ENCODE assay signal across 8 mouse cellular contexts in the genomic region with DNA sequence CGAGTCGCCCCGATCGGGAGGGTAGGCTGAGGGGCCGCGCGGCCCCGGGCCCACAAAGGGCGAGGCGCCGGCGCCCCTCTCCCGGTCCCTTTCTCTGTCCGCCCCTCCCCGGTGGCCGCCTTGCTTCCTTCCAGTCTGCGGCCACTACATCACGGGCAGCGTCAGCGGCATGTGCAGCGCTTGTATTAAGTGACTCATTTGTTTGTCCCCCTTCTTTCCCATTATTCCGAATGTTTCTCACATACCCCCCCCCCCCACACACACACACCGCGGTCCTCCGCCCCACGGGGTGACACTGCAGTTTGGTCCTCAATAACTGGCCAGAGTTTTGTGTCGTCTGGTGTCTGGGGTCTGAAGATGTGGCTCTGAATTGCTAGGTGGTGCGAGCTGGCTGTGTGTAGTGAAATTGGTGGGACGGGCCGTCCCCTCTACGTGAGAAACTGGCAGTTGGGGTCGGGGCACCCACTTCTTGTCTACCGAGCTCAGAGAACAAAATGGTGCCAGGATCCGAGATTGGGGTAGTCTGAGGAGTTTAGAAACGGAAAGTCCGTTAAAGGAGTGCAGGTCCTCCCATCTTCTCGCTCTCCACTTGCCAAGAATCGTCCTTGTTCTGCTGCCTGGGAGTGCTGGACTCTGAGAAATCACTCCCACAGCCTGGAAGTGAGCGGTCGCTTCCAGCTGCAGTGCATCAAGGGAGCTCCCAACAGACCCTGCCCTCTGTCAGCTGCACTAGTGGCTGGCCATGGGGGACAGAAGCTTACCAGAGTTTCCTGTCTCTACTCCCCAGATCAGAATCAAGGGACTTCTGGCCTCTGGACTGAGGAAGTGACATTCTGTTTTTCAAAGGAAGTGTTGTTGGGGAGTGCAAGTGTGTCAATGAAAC. TPM values are rescaled to one million over a fixed set of nuclear protein-coding genes. Genes with fewer than 3 reads are reported as not detected.
DNase-seq lines count a peak whose midpoint lies in the region; ATAC-seq and TF ChIP-seq lines count a peak whose summit lies in the region.

No protein-coding gene starts in this region.

- peak overlapping the region; percentile 88 for H3K4me2 ChIP-seq in limb, embryonic 12.5 days
- H3K4me2 ChIP-seq in midbrain, embryonic 12.5 days (replicated peaks): peak overlapping the region; percentile 83

- intact Hi-C loops in gastrocnemius, postnatal 36 days (cut with DNase I): loop anchor here (5.0 kb wide), 1 partner anchor 110 kb away; no protein-coding TSS in a partner anchor

- no peaks in the 10 kb centered on the region for H3K36me3 ChIP-seq in limb, embryonic 12.5 days
- H3K36me3 ChIP-seq in midbrain, embryonic 12.5 days: no peaks in the 10 kb centered on the region
- no peaks in the 10 kb centered on the region for H3K36me3 ChIP-seq in small intestine, adult 2 months (ENCODE audit: control insufficient read depth, insufficient read depth, low read length)

- peaks cover 3% of the 10 kb centered on the region; the same call in 1 of the 2 replicates for H3K27me3 ChIP-seq in limb, embryonic 12.5 days
- 0 out of 2 replicates have a peak, but pooled peaks cover 2% of the 10 kb centered on the region for H3K27me3 ChIP-seq in midbrain, embryonic 12.5 days
- H3K27me3 ChIP-seq in small intestine, adult 2 months (ENCODE audit: control insufficient read depth, insufficient read depth, low read length): no peaks in the 10 kb centered on the region

- DNase-seq in spleen, adult 18-20 months: peak; percentile 15 to 24
- DNase-seq in spleen, adult 12 weeks (ENCODE audit: low spot score): no peak
- peak; percentile 74 for DNase-seq in embryo, embryonic 10 days (ENCODE audit: low spot score)
- DNase-seq in gastrocnemius, postnatal 36 days: peak; percentile 56 to 58

- ATAC-seq in inflammation-experienced regulatory T-cells, adult 6 months: peak; percentile 16
- ATAC-seq in limb, embryonic 12.5 days (ENCODE audit: insufficient number of reproducible peaks, insufficient read depth, low FRiP score, low TSS enrichment, low read depth): peak; percentile 38; the same call in 1 of the 2 replicates
- ATAC-seq in midbrain, embryonic 12.5 days (ENCODE audit: low FRiP score, low read depth): peak; percentile 50

- no peaks in the 10 kb centered on the region for H3K9me3 ChIP-seq in limb, embryonic 12.5 days
- H3K9me3 ChIP-seq in midbrain, embryonic 12.5 days: no peaks in the 10 kb centered on the region

- peak overlapping the region; percentile 86 for H3K9ac ChIP-seq in limb, embryonic 12.5 days (replicated peaks)
- peak overlapping the region; percentile 84 for H3K9ac ChIP-seq in midbrain, embryonic 12.5 days (replicated peaks)

- peaks cover 17% of the 10 kb centered on the region for H3K4me1 ChIP-seq in limb, embryonic 12.5 days (replicated peaks)
- peaks cover 13% of the 10 kb centered on the region for H3K4me1 ChIP-seq in midbrain, embryonic 12.5 days
- H3K4me1 ChIP-seq in small intestine, adult 2 months (ENCODE audit: control insufficient read depth, insufficient read depth, insufficient read length, low read length): peaks cover 8% of the 10 kb centered on the region

- TF ChIP-seq POLR2A in small intestine, adult 2 months (IDR thresholded peaks at IDR 0.05; ENCODE audit: low read depth, low read length): no peak; the same call in 1 of the 2 replicates

- TF ChIP-seq CTCF in small intestine, adult 2 months (IDR thresholded peaks at IDR 0.05; ENCODE audit: extremely low read depth, insufficient read length, insufficient replicate concordance, low read depth, low read length): peak; percentile 2; the same call in 1 of the 2 replicates

- under 1% methylated on average over 26 of the region's 40 CpGs for WGBS in limb, embryonic 12.5 days
- 0% methylated on average over 38 of the region's 40 CpGs for WGBS in midbrain, embryonic 12.5 days
- WGBS in small intestine, adult 2 months: under 1% methylated on average over 39 of the region's 40 CpGs

- peak overlapping the region; percentile 91 for H3K4me3 ChIP-seq in limb, embryonic 12.5 days (replicated peaks)
- peak overlapping the region; percentile 74 for H3K4me3 ChIP-seq in midbrain, embryonic 12.5 days
- peak overlapping the region; percentile 90 for H3K4me3 ChIP-seq in small intestine, adult 2 months (ENCODE audit: low read depth, low read length)

- peak overlapping the region; percentile 80 for H3K27ac ChIP-seq in limb, embryonic 12.5 days
- peak overlapping the region; percentile 79 for H3K27ac ChIP-seq in midbrain, embryonic 12.5 days (replicated peaks)
- H3K27ac ChIP-seq in small intestine, adult 2 months (ENCODE audit: insufficient read depth, low read depth, low read length): peak overlapping the region; percentile 84

RNA-seq across cellular contexts. Expression of a gene that starts 1.1 kb away (rescaled TPM):
- total RNA-seq in gastrocnemius, postnatal 36 days (2021): 1 to 10 TPM; 6.0 to 6.7 TPM
- under 1 TPM in 1 of 3 experiments, not detected in 2; 0.25 TPM for polyA plus RNA-seq in inflammation-experienced regulatory T-cells, adult 6 months (2017; shearing (Covaris generic))
- polyA plus RNA-seq in limb, embryonic 12.5 days (2016; fragmentation: Nextera tagmentation; extraction: Ambion mirVana): 4.4 and 5.1 TPM in 2 replicates
- polyA plus RNA-seq in midbrain, embryonic 12.5 days (2016; fragmentation: Nextera tagmentation; extraction: Ambion mirVana): 15.7 and 15.9 TPM in 2 replicates
- 4.3 and 12.1 TPM in 2 replicates for polyA plus RNA-seq in small intestine, adult 2 months (2012; rRNA removed)
